8 mouse cellular contexts compared by ENCODE assay signal in genomic region chr5:77459896-77460717, GRCm38 (mm10). TPM values are rescaled to one million over a fixed set of nuclear protein-coding genes. Genes with fewer than 3 reads are reported as not detected.
DNase-seq lines count a peak whose midpoint lies in the region; ATAC-seq and TF ChIP-seq lines count a peak whose summit lies in the region.

No protein-coding gene starts in this region.

- peak overlapping the region; percentile 13; the same call in 1 of the 2 replicates for H3K27ac ChIP-seq in CH12.LX (ENCODE audit: insufficient read depth, low read depth)
- no peak overlapping the region for H3K27ac ChIP-seq in forebrain, embryonic 11.5 days (ENCODE audit: low read depth, low read length)
- H3K27ac ChIP-seq in heart, embryonic 16.5 days (ENCODE audit: low read length), result peak overlapping the region; percentile 64
- H3K27ac ChIP-seq in liver, embryonic 13.5 days, result no peak overlapping the region
- peak overlapping the region; percentile 56; the same call in 1 of the 2 replicates for H3K27ac ChIP-seq in stomach, embryonic 14.5 days (ENCODE audit: low read length)

- peak; percentile 88 for TF ChIP-seq RAD21 in CH12.LX (IDR thresholded peaks at IDR 0.05; ENCODE audit: low read depth, low read length)

- peak overlapping the region; percentile 77 for H3K4me2 ChIP-seq in CH12.LX (ENCODE audit: insufficient read depth, low read depth, poor library complexity, severe bottlenecking)
- peak overlapping the region; percentile 59 for H3K4me2 ChIP-seq in forebrain, embryonic 11.5 days (ENCODE audit: low read depth, low read length, severe bottlenecking)
- peak overlapping the region; percentile 75 for H3K4me2 ChIP-seq in heart, embryonic 16.5 days (ENCODE audit: low read depth, low read length)
- peak overlapping the region; percentile 61 for H3K4me2 ChIP-seq in liver, embryonic 13.5 days
- H3K4me2 ChIP-seq in stomach, embryonic 14.5 days (replicated peaks; ENCODE audit: low read depth, low read length), result peak overlapping the region; percentile 38

- no peaks in the 10 kb centered on the region for H3K36me3 ChIP-seq in CH12.LX (replicated peaks in 1 of 2; ENCODE audit: control insufficient read depth in 1 of 2, insufficient read depth in 1 of 2, low read length in 1 of 2)
- H3K36me3 ChIP-seq in forebrain, embryonic 11.5 days (ENCODE audit: control insufficient read depth, insufficient read depth, low read length), result no peaks in the 10 kb centered on the region
- H3K36me3 ChIP-seq in heart, embryonic 16.5 days (ENCODE audit: control insufficient read depth, insufficient read depth), result no peaks in the 10 kb centered on the region
- H3K36me3 ChIP-seq in liver, embryonic 13.5 days, result no peaks in the 10 kb centered on the region
- no peaks in the 10 kb centered on the region for H3K36me3 ChIP-seq in stomach, embryonic 14.5 days (ENCODE audit: control insufficient read depth, insufficient read depth, low read length)

- H3K9ac ChIP-seq in CH12.LX (ENCODE audit: insufficient read depth, low read depth), result peak overlapping the region; percentile 3; the same call in 1 of the 2 replicates
- H3K9ac ChIP-seq in forebrain, embryonic 11.5 days (ENCODE audit: low read length), result peak overlapping the region; percentile 53
- peak overlapping the region; percentile 70 for H3K9ac ChIP-seq in heart, embryonic 16.5 days (ENCODE audit: low read length)
- peak overlapping the region; percentile 51; the same call in 1 of the 2 replicates for H3K9ac ChIP-seq in liver, embryonic 13.5 days
- peak overlapping the region; percentile 33; the same call in 1 of the 2 replicates for H3K9ac ChIP-seq in stomach, embryonic 14.5 days (replicated peaks; ENCODE audit: low read depth, low read length)

- H3K9me3 ChIP-seq in CH12.LX (replicated peaks; ENCODE audit: low read length), result no peaks in the 10 kb centered on the region
- H3K9me3 ChIP-seq in forebrain, embryonic 11.5 days (ENCODE audit: control insufficient read depth, low read length), result no peaks in the 10 kb centered on the region
- H3K9me3 ChIP-seq in heart, embryonic 16.5 days (replicated peaks; ENCODE audit: control insufficient read depth, low read length), result no peaks in the 10 kb centered on the region
- H3K9me3 ChIP-seq in liver, embryonic 13.5 days (replicated peaks), result no peaks in the 10 kb centered on the region
- H3K9me3 ChIP-seq in stomach, embryonic 14.5 days (ENCODE audit: control insufficient read depth, low read depth, low read length), result no peaks in the 10 kb centered on the region

- peak; percentile 90 for ATAC-seq in forebrain, embryonic 11.5 days (replicated peaks; ENCODE audit: low FRiP score)
- ATAC-seq in heart, embryonic 16.5 days (replicated peaks; ENCODE audit: extremely low read depth, insufficient read depth, low FRiP score), result peak; percentile 87
- peak; percentile 84 for ATAC-seq in liver, embryonic 13.5 days (ENCODE audit: low read depth)
- ATAC-seq in stomach, embryonic 14.5 days (ENCODE audit: insufficient number of reproducible peaks, insufficient read depth, low FRiP score, low read depth), result peak; percentile 89

- TF ChIP-seq CTCF in CH12.LX (conservative IDR thresholded peaks at IDR 0.05 in 1 of 2, IDR thresholded peaks at IDR 0.05 in 1 of 2; ENCODE audit: low read depth in 2 of 2, low read length in 2 of 2), result peak; percentile 91 to 98

- no peaks in the 10 kb centered on the region for H3K27me3 ChIP-seq in CH12.LX (replicated peaks)
- H3K27me3 ChIP-seq in forebrain, embryonic 11.5 days (ENCODE audit: control insufficient read depth, insufficient read depth, low read length), result no peaks in the 10 kb centered on the region
- no peaks in the 10 kb centered on the region for H3K27me3 ChIP-seq in heart, embryonic 16.5 days (ENCODE audit: control insufficient read depth, insufficient read depth, low read length)
- no peaks in the 10 kb centered on the region for H3K27me3 ChIP-seq in liver, embryonic 13.5 days
- H3K27me3 ChIP-seq in stomach, embryonic 14.5 days (ENCODE audit: control insufficient read depth, insufficient read depth, low read length), result no peaks in the 10 kb centered on the region

- TF ChIP-seq EP300 in CH12.LX (IDR thresholded peaks at IDR 0.05; ENCODE audit: low read length), result no peak

- peak; percentile 42; the same call in 1 of the 2 replicates for TF ChIP-seq POLR2A in CH12.LX (IDR thresholded peaks at IDR 0.05; ENCODE audit: low read depth, low read length)

- no peaks in the 10 kb centered on the region for H3K79me2 ChIP-seq in CH12.LX (replicated peaks; ENCODE audit: control insufficient read depth, extremely low read depth, insufficient read depth, poor library complexity, severe bottlenecking)

- H3K4me1 ChIP-seq in CH12.LX (ENCODE audit: control insufficient read depth in 1 of 2, insufficient read depth in 2 of 2), result peaks cover 0 to 14% of the 10 kb centered on the region in 2 experiments; a peak in 2 of 4 replicates
- H3K4me1 ChIP-seq in forebrain, embryonic 11.5 days (replicated peaks; ENCODE audit: control insufficient read depth, insufficient read depth, low read length), result no peaks in the 10 kb centered on the region
- no peaks in the 10 kb centered on the region for H3K4me1 ChIP-seq in heart, embryonic 16.5 days (ENCODE audit: control insufficient read depth, insufficient read depth, low read length)
- no peaks in the 10 kb centered on the region for H3K4me1 ChIP-seq in liver, embryonic 13.5 days (replicated peaks)
- no peaks in the 10 kb centered on the region for H3K4me1 ChIP-seq in stomach, embryonic 14.5 days (ENCODE audit: control insufficient read depth, insufficient read depth, low read length)

- peak overlapping the region; percentile 41 to 55 (median 53) for H3K4me3 ChIP-seq in CH12.LX (replicated peaks in 1 of 3; ENCODE audit: low read depth in 2 of 3, low read length in 2 of 3, poor library complexity in 1 of 3)
- H3K4me3 ChIP-seq in forebrain, embryonic 11.5 days (ENCODE audit: low read depth, low read length), result peak overlapping the region; percentile 45
- H3K4me3 ChIP-seq in heart, embryonic 16.5 days (ENCODE audit: low read length), result peak overlapping the region; percentile 66
- peak overlapping the region; percentile 45 for H3K4me3 ChIP-seq in liver, embryonic 13.5 days (replicated peaks)
- peak overlapping the region; percentile 45 for H3K4me3 ChIP-seq in stomach, embryonic 14.5 days (ENCODE audit: low read depth, low read length)

- WGBS in forebrain, embryonic 11.5 days, result 1% methylated on average over 29 of the region's 29 CpGs
- WGBS in heart, embryonic 16.5 days, result 1% methylated on average over 29 of the region's 29 CpGs
- WGBS in liver, embryonic 13.5 days (ENCODE audit: insufficient replicate concordance), result under 1% methylated on average over 29 of the region's 29 CpGs
- under 1% methylated on average over 29 of the region's 29 CpGs for WGBS in stomach, embryonic 14.5 days

- in situ Hi-C loops in CH12.LX (cut with MboI; ENCODE audit: low pct_ligation_motif_present, low pct_unique_long_range_greater_than_20kb, low sequenced_read_pairs), result loop anchor here (5.0 to 25.0 kb wide), 2 partner anchors 108 to 352 kb away; no protein-coding TSS in a partner anchor

- dilution Hi-C loops in CH12.LX (cut with MboI; ENCODE audit: extremely low pct_ligation_motif_present, extremely low pct_unique_long_range_greater_than_20kb, low sequenced_read_pairs), result no loop called here

- peak; percentile 91 for DNase-seq in CH12.LX (ENCODE audit: extremely low read depth)
- peak; percentile 81 for DNase-seq in c-Kit-positive CD71-positive TER-119-negative erythroid progenitor cells, embryonic 14.5 days (ENCODE audit: low read depth)
- peak; percentile 96 for DNase-seq in forebrain, embryonic 11.5 days (ENCODE audit: low spot score)
- DNase-seq in kidney, postnatal 25 days, result peak; percentile 90 to 96
- DNase-seq in liver, embryonic 13.5 days, result peak; percentile 71
- peak; percentile 86 to 90 for DNase-seq in natural killer cell, adult 2 months (ENCODE audit: low spot score in 2 of 2)

TF ChIP-seq in CH12.LX, 34 proteins besides CTCF, POLR2A, EP300 and RAD21 (continues in another document):
- no peak for TF ChIP-seq GABPA (IDR thresholded peaks at IDR 0.05; ENCODE audit: insufficient replicate concordance, low read depth, low read length)
- no peak for TF ChIP-seq TBP (conservative IDR thresholded peaks at IDR 0.05; ENCODE audit: low read depth, low read length)
- no peak for TF ChIP-seq USF1 (IDR thresholded peaks at IDR 0.05; ENCODE audit: low read depth, low read length)
- TF ChIP-seq ZMIZ1 (IDR thresholded peaks at IDR 0.05; ENCODE audit: low read depth, low read length), result no peak
- peak; percentile 59; the same call in 1 of the 2 replicates for TF ChIP-seq MEF2A (IDR thresholded peaks at IDR 0.05; ENCODE audit: borderline replicate concordance, low read depth, low read length)
- TF ChIP-seq RCOR1 (conservative IDR thresholded peaks at IDR 0.05; ENCODE audit: low read depth, low read length), result 0 out of 2 replicates have a peak, but pooled peaks have one; percentile 35
- peak; percentile 19; the same call in 1 of the 2 replicates for TF ChIP-seq CHD1 (IDR thresholded peaks at IDR 0.05; ENCODE audit: low read depth, low read length)
- peak; percentile 55; the same call in 1 of the 2 replicates for TF ChIP-seq MYC (IDR thresholded peaks at IDR 0.05; ENCODE audit: low read depth, low read length)
- TF ChIP-seq MAZ (IDR thresholded peaks at IDR 0.05; ENCODE audit: low read depth, low read length), result peak; percentile 98
- no peak for TF ChIP-seq UBTF (IDR thresholded peaks at IDR 0.05; ENCODE audit: low read depth, low read length)
- peak; percentile 39; the same call in 1 of the 2 replicates for TF ChIP-seq ZNF384 (IDR thresholded peaks at IDR 0.05; ENCODE audit: low read depth, low read length)
- no peak for TF ChIP-seq MAFK (IDR thresholded peaks at IDR 0.05; ENCODE audit: insufficient replicate concordance, low read length)
- TF ChIP-seq ZC3H11A (IDR thresholded peaks at IDR 0.05; ENCODE audit: low read depth, low read length), result peak; percentile 14; the same call in 1 of the 2 replicates
- TF ChIP-seq SIN3A (IDR thresholded peaks at IDR 0.05; ENCODE audit: low read length), result peak; percentile 65; the same call in 1 of the 2 replicates
- no peak for TF ChIP-seq POLR2AphosphoS2 (IDR thresholded peaks at IDR 0.05; ENCODE audit: low read depth, low read length)
- peak; percentile 42 for TF ChIP-seq MAX (IDR thresholded peaks at IDR 0.05; ENCODE audit: low read length)
- peak; percentile 46; the same call in 1 of the 2 replicates for TF ChIP-seq ELF1 (IDR thresholded peaks at IDR 0.05; ENCODE audit: low read depth, low read length)

RNA-seq across cellular contexts. Expression of gene Igfbp7, which starts 52.3 kb away (rescaled TPM):
- 0.17 and 0.29 TPM in 2 replicates for total RNA-seq in CH12.LX (2012; rRNA removed)
- 0.30 and 0.35 TPM in 2 replicates for total RNA-seq in CH12.LX (2014; rRNA removed)
- polyA plus RNA-seq in CH12.LX (2012; ENCODE audit: insufficient read length, low read depth), result 0.52 and 0.70 TPM in 2 replicates
- 15.4 and 20.5 TPM in 2 replicates for polyA plus RNA-seq in forebrain, embryonic 11.5 days (2014; fragmentation: Nextera tagmentation; extraction: Ambion mirVana)
- polyA plus RNA-seq in heart, embryonic 16.5 days (2015; fragmentation: Nextera tagmentation; extraction: Ambion mirVana), result 68.4 and 72.0 TPM in 2 replicates
- 13.3 and 15.6 TPM in 2 replicates for polyA plus RNA-seq in liver, embryonic 13.5 days (2015; fragmentation: Nextera tagmentation; extraction: Ambion mirVana)
- 121 and 135 TPM in 2 replicates for polyA plus RNA-seq in stomach, embryonic 14.5 days (2014; fragmentation: Nextera tagmentation; extraction: Ambion mirVana)

Comparison
In these comparisons a context has a peak if more than half of its experiments do, and no peak if none do; other contexts are left out.
1. H3K27ac ChIP-seq: peak in CH12.LX (single experiment), heart, embryonic 16.5 days (single experiment) and stomach, embryonic 14.5 days (single experiment); none in forebrain, embryonic 11.5 days (single experiment) and liver, embryonic 13.5 days (single experiment).
2. H3K9ac ChIP-seq: peak in every context shown above with its lines; median percentile 70 in heart, embryonic 16.5 days; 53 in forebrain, embryonic 11.5 days; 51 in liver, embryonic 13.5 days; 33 in stomach, embryonic 14.5 days; 3 in CH12.LX.
3. Peak in every context shown above with its lines, with median percentiles within 50 percentile points of each other: DNase-seq, H3K4me2 ChIP-seq, H3K4me3 ChIP-seq and ATAC-seq.